Mouse (Mus musculus) c-Kit-positive CD71-positive TER-119-negative erythroid progenitor cells, embryonic 14.5 days (primary cell): ENCODE measurements around the gene Mkrn2os.

Experiments
- DNase-seq: peaks from one replicate; pipeline ENCODE4 v3.0.0-alpha.2; 2013; ENCODE audit warnings: low read depth

Gene Mkrn2os

DNA sequence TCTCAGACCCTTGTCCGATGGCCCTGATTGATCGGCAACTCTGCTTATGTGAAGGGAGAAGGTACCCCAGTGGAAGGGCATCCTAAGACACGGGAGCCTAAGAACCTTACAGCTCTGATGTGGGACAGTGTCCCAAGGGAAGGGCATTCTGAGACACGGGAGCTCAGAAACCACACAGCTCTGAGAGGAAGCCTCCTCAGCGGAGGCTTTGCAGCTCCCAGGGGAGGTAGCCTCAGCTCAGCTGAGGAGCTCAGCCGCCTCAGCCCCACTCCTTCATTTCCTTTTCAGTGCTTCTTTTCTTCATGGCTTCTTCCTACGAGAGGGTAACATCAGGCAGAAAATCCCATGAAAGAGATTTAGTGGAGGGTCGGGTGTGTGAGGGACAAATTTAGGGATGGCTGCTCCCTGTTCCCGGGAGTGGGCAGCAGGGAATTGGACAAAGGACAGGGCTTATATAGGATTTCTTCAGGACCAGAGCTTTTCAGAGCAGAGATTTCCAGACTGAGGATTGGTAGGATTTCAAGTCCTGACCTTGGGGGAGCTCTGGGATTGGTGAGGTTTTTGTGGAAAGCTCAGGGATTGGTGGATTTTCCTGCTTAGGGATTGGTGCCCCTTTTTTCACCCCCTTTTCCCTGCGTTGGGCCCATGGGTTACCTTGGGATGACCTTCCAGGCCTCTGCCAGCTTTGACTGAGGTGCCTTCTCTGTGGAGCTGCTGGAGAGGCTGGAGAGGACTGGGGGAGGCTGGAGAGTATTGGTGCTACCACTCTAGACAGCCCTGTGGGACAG lies 9.9 kb downstream of the Mkrn2os start:
- no peak for DNase-seq

DNA sequence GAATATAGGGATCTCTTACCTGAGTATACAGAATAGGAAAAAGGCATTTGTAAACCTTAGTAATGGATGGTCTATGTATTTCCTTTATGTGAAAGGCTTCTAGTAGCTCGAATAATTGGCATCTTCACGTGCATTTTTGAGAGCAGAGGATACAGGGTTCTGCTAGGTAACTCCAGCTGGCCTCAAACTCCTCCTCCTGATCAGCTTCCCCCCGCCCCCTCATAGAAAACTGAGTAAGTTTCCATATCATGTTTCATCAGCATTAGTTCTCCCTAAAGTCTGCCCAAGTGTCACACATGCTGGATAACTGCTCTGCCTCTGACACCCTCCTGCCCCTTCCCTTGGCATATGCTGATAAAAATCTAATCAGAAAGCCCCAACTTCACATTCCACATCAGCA lies 11.6 kb downstream of the Mkrn2os start:
- no peak for DNase-seq

DNA sequence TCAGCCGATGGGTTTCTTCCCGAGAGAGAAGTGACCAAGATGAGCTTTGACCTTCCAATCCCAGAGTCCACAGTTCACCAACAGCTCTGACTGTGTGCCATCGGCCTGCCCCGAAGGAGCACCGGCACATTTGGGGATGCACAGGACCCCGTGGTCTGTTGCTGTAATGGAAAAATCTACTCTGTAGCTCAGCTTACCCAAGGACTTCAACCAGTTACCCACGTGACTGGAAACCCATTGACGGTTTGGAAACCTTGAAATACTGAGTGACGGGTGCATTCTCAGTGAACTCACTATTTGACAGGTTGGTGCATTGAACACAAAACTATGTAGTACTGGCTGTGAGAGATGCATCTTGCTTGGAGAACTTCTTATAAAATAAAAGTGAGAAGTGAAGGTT lies 14.4 kb downstream of the Mkrn2os start:
- no peak for DNase-seq

DNA sequence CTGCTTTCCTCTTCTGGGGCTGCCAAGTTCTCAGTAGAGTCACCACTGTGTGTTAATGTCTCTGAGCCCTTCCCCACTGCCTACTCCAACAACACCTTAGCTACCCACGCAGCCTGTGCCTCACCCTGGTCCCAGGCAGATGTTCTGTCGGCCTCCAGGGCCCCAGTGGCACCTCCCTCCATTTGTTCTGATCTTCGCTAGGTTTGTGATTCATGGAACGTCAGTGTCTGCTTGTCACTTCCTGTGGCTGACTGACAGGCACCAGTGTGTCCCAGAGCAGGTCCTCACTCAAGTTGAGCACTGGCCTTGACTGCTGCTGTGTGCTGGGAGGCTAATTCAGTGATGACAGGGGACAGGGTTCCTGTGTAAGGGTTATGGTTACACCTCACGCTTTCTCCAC lies 15.0 kb downstream of the Mkrn2os start:
- DNase-seq, result no peak

DNA sequence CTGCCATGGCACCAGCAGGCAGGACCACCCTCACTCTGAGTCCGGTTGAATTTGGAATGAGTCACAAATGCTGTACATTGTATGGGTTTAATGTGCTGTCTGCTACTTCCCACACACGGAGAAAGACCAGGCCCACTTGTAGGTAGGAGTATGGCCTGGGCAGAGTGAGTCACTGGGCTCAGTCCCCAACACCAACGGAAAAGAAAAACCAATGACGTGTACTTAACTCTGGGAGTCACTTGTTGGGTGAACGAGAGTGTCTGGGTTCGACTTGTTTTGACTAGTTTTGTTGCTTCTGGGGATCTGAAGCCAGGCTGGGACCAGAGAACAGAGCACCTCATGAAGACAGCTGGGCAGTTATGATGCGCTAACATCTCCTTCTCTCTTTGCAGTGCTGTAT lies 18.2 kb downstream of the Mkrn2os start:
- no peak for DNase-seq

DNA sequence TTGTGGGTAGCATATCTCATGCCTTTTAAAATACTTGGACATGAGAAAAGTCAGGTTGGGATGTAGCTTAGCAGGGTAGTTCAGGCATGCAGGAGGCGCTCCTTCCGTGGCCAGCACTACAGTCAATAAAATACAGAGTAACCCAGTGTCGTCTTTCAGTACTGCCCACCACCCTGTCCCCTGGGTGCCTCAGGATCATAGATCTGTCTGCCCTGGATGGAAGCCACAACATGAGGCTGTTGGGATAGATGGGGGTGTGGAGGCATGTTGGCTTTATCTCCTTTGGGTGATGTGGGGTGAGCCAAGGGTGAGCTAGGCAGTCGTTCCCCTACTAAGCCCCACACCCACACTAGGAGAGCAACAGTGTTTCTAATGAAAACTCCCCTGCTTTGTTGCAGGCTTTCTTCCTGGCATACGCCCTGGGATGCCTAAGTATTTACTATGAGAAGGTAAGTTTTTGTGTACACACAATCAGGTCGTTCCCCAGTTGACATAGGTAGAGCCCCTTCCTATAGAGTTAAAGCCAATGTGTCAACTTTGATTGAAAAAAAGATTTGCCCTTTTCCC lies 26.8 kb downstream of the Mkrn2os start:
- no peak for DNase-seq

DNA sequence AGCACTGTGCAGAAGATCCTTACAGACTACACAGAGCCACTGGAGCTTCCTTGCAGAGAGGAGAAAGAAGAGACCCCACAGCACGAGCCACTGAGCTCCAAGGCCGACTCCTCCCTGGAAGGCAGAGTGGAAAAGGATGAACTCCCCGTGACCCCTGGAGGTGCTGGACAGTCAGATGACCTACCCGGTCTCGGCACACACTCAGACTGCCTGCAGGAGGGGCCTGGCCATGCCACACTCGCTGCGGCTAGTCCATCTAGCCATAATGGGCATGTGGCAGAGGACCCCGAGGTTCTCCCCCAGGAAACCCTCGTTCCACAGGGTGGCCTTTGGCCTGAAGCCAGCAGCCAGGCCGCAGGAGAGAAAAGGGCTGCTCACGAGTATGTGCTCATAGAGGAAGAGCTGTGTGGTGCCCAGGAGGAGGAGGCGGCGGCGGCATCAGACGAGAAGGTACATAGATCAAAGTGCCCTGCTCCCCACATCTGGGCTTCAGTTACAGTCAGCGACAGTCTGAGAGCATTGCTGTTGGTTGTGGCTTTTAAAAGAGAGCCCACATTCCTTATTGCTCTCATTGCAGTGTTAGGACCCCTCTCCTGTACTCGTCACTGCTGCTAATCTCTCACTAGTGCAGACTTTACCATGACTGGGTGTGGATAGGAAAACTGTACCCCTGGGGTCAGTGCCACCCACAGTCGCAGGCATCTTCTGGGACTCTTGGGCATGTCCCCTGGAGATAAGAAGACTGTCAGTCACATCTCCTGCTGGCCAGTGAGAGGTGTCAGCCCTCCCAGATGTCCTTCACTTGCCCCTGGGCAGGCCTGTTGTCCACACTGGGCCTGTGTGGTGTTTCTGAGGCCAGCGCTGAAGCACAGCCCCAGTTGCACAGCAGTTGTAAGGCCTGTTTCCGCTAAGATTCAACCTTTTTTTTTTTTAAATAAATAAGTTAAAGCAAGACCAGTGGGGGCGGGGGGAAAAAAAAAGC lies 32.4 kb downstream of the Mkrn2os start:
- DNase-seq, result no peak

DNA sequence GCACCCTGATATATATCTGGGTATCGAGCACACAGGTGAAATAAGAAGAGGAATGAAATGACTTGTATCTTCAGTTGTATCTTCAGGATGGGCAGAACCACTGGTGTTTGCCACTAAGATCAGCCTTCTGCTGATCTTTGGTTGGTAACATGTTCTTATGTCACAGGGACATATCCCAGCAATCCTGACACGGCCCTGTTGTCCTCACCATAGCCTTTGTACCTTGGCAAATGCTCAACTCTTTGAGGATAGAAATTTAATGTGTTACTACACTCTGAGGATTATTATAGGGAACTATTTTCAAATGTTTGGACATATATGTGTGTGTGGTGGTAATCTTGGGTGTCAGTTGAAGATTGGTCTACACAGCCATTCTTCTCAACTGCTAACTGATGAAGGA lies 34.2 kb downstream of the Mkrn2os start:
- DNase-seq, result no peak

DNA sequence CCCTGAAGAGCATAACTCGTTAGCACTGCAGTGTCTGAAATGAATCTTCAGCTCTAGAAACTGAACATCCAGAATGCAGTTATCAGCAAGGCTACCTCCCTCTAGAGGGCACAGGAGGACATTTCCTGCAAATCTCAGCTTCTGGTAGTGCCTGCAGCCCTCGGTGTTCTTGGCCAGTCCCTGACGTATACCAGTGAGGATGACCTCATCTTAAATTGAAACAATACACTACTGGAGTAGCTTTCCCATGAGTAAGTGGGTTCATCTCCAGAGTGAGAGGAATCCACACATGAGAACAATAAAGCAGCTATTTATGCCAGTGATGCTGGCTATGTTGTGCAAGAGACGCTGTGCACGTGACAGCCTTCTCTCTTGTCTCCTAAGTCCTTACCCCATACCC lies 36.9 kb downstream of the Mkrn2os start:
- no peak for DNase-seq

DNA sequence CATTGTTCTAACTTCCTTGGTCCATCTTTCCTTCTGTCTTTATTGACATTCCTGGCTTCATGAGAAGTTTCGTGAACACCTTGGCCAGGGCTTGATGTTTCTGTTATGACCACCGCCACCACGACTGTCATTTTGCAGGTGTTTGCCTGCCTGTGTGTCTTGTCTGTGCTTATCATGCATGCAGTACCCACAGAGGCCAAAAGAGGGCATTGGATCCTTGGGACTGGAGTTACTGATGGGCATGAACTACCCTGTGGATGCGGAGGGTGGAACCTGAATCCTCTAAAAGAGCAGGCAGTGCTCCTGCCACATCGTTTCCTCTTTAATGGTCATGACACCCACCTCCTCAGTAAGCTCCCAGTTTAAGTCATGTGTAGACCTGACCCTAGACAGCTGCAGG lies 46.1 kb downstream of the Mkrn2os start:
- peak; percentile 71 for DNase-seq

DNA sequence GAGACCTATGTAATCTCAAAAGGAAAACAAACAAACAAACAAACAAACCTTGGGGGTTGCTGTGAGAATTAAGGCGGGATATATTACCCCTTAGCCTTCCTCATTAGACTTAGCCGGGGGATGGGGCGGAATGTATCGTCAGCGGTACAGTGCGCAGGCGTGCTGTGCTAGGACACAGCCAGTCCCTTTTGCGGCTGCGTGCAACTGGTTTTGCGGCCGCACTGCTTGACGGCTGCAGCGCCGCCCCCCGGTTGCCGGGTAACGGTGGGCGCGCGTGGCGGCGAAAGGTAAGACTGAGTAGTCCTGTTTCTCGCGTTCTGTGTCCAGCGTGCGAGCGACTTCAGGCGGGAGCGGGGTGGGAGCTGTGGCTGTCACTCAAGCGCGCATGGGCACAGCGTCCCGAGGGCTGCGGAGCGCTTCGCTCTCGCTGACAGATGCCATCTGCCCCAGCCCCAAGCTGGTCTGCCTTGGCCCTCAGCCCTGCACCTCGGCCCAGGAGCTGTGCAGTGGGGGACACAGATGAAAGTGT lies 47.9 kb downstream of the Mkrn2os start, which contains the start of gene Tsen2:
TSS of gene Tsen2 (plus strand) at position 223 of the 529 bp plus-strand sequence.
- DNase-seq, result peak; percentile 93

DNA sequence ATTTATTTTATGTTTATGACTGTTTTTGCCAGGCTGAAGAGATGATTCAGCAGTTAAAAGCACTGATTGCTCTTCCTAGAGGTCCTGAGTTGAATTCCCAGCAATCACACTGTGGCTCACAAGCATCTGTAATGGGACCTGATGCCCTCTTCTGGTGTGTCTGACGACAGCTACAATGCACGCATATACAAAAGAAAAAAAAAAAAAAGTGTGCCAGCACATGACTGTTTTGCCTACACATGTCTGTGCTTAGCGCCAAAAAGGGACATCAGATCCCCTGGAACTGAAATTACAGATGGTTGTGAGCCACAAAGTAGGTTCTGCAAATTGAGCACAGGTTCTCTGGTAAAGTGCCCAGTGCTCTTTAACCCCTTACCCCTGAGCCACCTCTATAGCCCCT lies 50.0 kb downstream of the Mkrn2os start:
- DNase-seq, result no peak

DNA sequence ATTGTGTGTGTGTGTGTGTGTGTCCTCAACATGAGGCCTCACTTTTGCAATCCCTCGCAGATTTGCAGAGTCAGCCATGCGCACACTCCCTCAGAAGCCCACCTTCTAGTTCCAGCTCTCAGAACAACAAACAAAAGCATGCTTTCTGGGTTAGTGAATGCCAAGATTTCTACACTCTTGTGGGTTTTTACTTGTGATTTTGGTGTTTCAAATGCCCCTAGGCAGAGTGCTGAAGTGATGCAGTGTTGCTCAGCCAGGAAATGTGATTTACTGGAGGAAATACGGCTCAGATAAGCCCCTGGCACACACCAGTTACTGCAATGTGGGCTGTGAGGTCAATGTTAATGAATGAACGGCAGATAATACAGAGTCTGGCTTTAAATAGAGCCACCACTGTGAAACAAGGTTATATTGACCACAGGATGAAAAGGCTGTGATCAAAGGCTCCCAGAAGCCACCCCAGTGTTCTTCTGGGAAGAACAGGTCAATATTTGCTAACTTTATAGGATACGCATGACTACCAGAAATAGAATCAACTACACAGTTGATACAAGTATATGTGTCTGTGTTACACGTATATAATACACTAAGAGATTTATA lies 50.6 kb downstream of the Mkrn2os start:
- no peak for DNase-seq

DNA sequence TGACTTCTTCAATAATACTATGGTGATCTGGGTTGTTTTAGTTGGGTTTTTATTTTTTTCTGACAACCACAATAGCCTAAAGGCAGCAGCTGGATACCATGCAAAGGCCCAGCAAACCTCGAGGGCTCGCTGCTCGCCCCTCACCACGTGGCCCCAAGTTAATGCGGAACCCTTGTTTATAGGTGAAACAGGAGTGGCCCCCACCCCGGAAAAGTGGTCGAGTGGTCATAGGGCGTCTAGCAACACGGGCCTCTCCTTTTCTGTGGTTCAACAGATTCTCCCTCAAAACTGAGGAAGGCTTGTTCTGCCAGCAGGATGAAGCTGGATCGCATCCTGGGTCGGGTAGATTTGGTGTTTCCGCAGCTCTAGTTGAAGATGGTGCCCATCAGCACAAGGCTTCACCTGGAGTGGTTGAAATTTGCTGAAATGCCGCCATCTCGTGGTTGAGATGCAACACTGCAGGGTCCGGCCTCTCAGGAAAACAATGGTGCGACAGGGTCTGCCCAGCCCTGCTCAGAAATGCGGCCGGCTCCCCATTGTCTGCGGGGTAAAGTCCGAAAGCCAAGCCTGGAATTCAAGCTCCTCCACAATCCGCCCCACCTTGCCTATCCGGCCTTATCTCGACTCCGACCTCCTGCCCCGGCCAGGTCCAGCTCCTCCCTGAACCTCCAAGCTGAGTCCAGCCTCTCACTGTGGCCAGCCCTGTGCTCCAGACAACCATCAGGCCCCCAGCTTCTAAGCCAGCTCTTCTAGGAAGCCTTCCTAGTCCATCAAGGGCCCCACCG lies 53.5 kb downstream of the Mkrn2os start:
- DNase-seq, result peak; percentile 59

DNA sequence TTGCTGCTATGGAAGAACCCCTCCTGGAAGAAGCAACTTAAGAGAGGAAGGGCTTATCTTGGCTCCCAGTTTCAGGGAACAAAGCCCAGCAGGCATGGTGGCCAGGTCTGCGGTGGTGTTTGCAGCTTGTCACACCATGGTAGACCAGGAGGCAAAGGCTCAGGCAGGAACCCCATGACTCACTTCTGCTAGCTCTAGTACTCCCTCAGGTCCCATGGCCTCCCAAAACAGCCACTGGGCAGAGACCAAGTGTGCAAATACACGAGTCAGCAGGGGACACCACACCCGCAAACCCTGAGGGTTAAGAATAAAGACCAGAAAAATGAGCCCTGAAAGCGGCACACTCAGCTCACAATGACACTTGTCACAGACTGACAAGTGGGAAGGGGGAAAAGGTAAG lies 56.2 kb downstream of the Mkrn2os start:
- no peak for DNase-seq

DNA sequence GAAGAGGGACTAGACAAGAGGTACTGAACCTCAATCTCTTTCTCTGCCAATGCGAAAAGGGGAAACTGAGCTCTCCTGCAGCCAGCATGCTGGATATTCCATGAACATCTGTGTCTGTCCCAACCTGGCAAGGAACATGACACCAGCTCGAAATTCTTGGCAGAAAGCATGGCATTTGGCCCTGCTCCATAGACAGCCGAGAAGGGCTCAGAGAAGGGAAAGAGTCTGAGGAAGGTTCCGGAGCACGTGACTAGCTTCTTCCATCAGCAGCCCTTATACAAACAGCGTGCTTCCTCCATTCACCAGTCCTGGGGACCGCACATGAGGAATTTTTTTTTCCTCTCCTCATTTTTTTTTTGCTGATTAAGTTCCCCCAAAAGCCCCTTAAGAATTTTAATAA lies 57.8 kb downstream of the Mkrn2os start:
- no peak for DNase-seq
